Mouse (Mus musculus) brain, adult 2 months (tissue): ENCODE data around the gene Tex2.
A peak's percentile ranks its signal among the peaks of the same experiment; 100 is the strongest.

Source experiments
- DNase-seq: peaks from one replicate; pipeline ENCODE4 v3.0.0; 2011; ENCODE audit warnings: low read depth, low spot score

The Tex2 gene

GRCm38 (mm10) chr11:106544133-106544532 is 69.1 kb downstream of the Tex2 start:
- DNase-seq: no peak

- DNase-seq: no peak
These were observed 70.2 kb downstream of the Tex2 start for GRCm38 (mm10) chr11:106543006-106543405.

GRCm38 (mm10) chr11:106542385-106542784 is 70.8 kb downstream of the Tex2 start:
- DNase-seq: no peak

- no peak for DNase-seq
These were observed 72.5 kb downstream of the Tex2 start for GRCm38 (mm10) chr11:106540506-106541268.

- peak; percentile 64 for DNase-seq
These were observed 76.8 kb downstream of the Tex2 start for GRCm38 (mm10) chr11:106536253-106536912.

GRCm38 (mm10) chr11:106535660-106536252 is 77.5 kb downstream of the Tex2 start:
- no peak for DNase-seq

- no peak for DNase-seq
These were observed 80.9 kb downstream of the Tex2 start for GRCm38 (mm10) chr11:106532248-106532790.

GRCm38 (mm10) chr11:106529786-106530185 is 83.4 kb downstream of the Tex2 start:
- no peak for DNase-seq

- no peak for DNase-seq
These were observed 84.1 kb downstream of the Tex2 start for GRCm38 (mm10) chr11:106529113-106529512.

- DNase-seq: no peak
These were observed 85.3 kb downstream of the Tex2 start for GRCm38 (mm10) chr11:106527926-106528325.

- DNase-seq: no peak
These were observed 85.9 kb downstream of the Tex2 start for GRCm38 (mm10) chr11:106527147-106527821.

- DNase-seq: no peak
These were observed 90.7 kb downstream of the Tex2 start for GRCm38 (mm10) chr11:106522538-106522937.

- DNase-seq: no peak
These were observed 91.6 kb downstream of the Tex2 start for GRCm38 (mm10) chr11:106521612-106522011.

GRCm38 (mm10) chr11:106520404-106520803 is 92.8 kb downstream of the Tex2 start:
- DNase-seq: no peak

GRCm38 (mm10) chr11:106519519-106519918 is 93.7 kb downstream of the Tex2 start:
- no peak for DNase-seq

- DNase-seq: no peak
These were observed 94.8 kb downstream of the Tex2 start for GRCm38 (mm10) chr11:106518391-106518790.

- DNase-seq: peak; percentile 64
These were observed 98.0 kb downstream of the Tex2 start for GRCm38 (mm10) chr11:106515079-106515745.

GRCm38 (mm10) chr11:106514446-106514845 is 98.8 kb downstream of the Tex2 start:
- DNase-seq: no peak

- peak; percentile 59 for DNase-seq
These were observed 100.1 kb downstream of the Tex2 start for GRCm38 (mm10) chr11:106513166-106513565.

- no peak for DNase-seq
These were observed 101.2 kb downstream of the Tex2 start for GRCm38 (mm10) chr11:106512006-106512390.
